Mouse (Mus musculus) T-helper 17 cell (primary cell): Measurements from ENCODE around the gene Stim2.

ENCODE experiments used
- in situ Hi-C, 2 experiments: fragments of 300-600 bp; cut with MboI, MseI; formaldehyde crosslinking; loops; 1 replicate in 1 of 2; 2 replicates in 1 of 2; pipeline ENCODE4 v1.15.1; 2025; ENCODE audit warnings: high pct_unique_total_duplicates in 2 of 2

Gene Stim2

DNA sequence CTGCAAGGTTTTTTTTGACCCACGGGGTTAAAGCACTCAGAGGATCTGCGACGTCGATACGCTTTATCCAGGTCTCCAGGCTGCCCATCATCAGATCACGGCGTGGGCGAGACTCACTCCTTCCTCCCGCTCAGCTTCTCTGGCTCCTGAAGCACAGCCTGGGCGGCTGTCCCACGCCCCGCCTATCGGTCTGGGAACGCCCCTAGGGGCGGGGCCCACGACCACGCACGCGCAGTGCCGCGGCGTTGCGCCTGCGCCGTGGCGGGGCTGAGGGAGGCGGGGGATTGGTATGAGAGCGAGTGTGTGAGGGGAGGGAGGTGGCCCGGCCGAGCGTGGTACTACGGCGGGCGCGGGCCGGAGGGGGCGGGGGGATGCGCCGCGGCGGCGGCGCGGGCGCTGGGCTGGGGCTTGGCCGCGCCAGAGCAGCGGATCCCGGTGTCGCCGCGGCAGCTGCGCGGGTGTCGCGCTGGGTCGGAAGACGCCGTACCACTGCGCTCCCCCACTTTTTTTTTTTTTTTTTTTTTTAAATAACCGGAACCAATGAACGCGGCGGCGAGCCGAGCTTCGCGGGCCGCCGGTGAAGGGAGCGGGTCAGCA is at the start of gene Stim2:
TSS of gene Stim2 (plus strand) at position 354 of the 597 bp plus-strand sequence.
- in situ Hi-C loops: loop anchor here (5.0 kb wide), 3 partner anchors 49 to 104 kb away; no protein-coding TSS in a partner anchor

DNA sequence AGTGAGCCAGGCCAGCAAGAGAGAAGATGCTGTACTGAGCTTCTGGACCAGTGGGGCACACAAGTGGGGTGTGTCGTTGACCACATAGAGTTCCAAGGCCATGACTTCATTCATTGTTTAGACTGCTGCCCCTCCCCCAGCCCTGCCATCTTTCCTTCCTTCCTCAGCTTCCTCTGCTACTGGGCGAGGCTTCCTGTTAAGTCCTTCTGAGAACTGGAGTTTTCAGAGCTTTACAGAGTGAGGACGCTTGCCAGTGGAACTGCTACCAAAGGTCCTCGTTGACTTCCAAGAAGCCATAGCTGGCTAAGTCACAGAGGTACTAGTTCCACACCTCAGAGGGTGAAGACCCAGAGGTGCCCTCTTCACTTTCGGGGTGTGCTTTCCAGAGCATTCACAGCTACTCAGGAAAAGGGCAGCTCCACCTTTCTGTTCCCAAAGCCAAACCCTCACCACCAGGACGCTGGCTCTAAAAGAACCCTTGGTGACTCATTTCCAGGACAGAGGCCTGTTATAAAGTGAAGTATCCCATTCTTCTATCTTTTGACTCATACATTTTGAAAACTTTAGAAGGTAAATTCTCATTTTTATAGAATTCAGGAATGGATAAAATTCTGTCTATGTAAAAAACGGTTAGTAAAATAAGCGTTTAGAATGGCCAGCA is 49.6 kb upstream of the Stim2 start:
- in situ Hi-C loops: no loop called here

DNA sequence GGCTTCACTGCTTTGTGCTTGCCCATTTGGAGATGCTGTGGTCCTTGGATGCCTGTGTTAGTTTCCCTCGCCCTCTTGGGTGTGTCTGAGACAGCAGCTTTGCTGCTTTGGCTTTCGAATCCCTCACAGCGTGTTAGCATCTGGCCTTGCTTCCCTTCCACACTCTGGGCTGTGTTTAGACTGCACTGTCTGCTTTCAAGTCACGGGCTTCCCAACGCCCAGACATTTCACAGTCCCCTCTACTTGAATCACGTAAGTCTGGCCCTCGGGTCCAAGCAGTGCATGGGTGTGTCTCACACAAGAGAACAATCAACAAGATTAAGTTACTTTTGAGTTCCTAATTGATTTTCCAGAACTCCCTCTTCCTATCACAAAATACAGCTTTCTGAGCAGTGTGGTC is 48.1 kb upstream of the Stim2 start:
- in situ Hi-C loops: loop anchor here in 1 of 2 experiments (10.0 kb wide), 1 partner anchor 1515 kb away; no protein-coding TSS in a partner anchor

DNA sequence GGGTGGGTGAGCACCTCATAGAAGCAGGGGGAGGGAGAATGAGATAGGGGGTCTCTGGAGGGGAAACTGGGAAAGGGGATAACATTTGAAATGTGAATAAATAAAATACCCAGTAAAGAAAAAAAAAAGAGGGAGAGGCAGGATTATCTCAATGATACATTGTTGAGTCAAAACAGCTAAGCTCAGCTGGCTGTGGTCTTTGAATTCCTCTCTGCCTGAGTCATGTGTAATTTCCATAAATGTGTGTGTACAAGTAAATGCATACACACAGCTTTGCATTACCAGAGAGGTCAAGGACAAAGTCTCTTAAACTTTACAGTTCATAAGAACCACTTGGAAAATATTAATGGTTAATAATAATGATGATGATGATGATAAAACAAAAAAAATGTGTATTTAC is 45.1 kb upstream of the Stim2 start:
- in situ Hi-C loops: loop anchor here in 1 of 2 experiments (10.0 kb wide), 1 partner anchor 1518 kb away; no protein-coding TSS in a partner anchor

DNA sequence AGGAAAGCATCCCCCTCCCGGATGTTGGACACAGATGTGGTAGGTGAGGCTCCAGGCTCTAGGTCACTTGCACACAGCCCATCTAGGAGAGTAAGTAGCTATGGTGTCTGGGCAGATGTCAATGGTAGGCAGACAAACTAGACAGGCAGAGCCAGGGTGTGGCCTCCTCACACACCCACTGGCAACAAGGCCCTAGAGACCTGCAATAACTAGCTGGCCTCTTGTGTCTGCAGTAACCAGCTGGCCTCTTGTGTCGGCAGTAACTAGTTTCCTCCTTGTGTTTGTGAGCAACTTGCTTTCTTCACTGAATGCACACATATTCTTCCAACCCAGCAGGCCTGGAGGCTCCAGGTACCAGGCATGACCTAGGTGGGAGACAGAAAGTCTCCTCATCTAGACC is 44.5 kb upstream of the Stim2 start:
- in situ Hi-C loops: loop anchor here in 1 of 2 experiments (10.0 kb wide), 1 partner anchor 1519 kb away; no protein-coding TSS in a partner anchor

DNA sequence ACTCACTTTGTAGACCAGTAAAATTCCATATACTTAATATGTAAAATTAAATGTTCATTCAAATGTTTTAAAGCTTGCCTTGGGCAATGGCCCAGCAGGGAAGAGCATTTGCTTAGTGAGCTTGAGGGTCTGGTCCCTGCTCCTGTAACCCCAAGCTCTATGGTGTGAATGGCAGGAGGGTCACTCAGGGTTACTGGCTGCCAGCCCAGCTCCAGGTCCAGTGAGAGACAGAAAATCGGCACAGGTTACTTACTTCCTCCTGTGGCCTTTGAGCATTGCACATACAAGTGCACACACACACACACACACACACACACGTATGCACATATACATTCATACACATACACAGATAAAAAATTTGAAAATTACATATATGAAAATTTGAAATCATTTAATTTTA is 42.3 kb upstream of the Stim2 start:
- in situ Hi-C loops: loop anchor here in 1 of 2 experiments (10.0 kb wide), 1 partner anchor 1521 kb away; no protein-coding TSS in a partner anchor

DNA sequence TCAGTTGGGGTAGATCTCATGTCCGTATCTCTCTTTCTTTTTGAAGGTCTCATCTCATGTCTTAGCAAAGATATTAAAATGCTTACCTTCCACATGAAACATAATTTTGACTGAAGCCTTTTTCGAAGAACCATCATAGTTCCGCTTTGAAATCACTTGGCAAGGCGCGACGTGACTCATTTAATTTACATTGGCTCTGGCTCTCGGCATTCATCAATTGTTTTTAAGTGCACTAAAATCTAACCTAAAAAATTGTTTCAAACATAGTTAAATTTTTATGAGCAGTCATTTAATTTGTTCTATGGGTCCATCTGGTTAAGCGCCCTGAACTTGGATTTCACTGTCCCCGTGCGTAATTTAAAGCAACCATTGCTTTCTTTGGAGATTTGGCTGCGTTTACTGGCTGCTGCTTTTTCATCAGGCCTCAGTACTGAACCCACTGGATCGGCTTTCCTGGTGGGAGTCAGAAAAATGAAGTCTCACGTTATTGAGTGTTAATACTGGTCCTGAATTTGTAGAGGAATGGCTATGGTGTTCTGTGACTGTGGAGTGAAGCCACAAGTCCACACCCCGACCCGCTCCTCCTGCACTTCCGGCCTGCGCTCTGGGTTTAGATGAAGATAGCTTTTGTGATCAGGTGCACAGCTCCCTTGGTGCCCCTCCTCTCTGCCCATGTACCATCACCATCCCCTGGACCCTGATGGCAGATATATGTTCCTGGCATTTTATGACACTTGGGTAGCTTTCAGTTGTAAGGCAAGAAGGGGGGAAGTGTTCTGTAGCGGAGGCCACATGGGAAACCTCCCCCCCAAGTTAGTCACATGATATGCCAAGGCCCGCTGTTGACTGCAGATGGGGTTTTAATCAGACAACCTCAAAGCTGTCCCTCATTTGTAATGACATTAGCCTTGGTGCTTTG is 41.6 kb upstream of the Stim2 start:
- in situ Hi-C loops: loop anchor here in 1 of 2 experiments (10.0 kb wide), 1 partner anchor 1522 kb away; no protein-coding TSS in a partner anchor

DNA sequence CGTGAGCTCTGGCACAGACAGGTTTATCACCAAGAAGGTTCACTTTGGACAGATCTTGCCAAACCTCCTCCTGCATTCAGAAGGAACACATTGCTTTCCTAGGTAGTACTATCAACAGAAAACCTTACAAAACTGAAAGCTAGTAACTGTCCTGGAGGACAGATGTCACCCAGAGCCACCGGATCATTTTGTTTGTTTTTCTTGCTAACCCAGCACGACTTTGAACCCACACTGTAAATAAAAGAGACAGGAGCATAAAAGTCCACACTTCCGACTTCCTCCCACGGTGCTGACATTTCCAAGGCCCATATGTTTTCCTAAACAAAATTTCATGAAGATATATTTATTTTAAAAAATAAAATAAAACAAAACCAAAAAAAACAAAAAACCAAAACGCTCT is 41.0 kb upstream of the Stim2 start:
- in situ Hi-C loops: loop anchor here in 1 of 2 experiments (10.0 kb wide), 1 partner anchor 1523 kb away; no protein-coding TSS in a partner anchor

DNA sequence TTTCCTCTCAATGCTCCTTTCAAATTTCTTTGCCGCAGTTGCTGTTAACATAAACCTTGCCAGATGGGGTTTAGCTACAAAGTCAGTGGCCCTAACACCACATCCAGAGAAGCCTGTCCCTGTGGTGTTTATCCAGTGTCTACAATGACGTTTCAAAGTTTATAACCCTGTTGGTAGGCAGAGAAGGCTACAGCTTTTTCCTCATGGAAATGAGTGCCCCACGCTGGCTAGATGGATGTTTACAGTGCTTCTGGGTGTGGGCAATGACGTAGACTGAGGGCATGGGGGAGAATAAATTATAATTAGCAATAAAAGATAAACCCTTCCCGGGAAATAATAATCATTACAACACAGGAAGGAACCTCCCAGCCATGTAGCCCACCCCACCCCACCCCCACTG is 37.1 kb upstream of the Stim2 start:
- in situ Hi-C loops: no loop called here

DNA sequence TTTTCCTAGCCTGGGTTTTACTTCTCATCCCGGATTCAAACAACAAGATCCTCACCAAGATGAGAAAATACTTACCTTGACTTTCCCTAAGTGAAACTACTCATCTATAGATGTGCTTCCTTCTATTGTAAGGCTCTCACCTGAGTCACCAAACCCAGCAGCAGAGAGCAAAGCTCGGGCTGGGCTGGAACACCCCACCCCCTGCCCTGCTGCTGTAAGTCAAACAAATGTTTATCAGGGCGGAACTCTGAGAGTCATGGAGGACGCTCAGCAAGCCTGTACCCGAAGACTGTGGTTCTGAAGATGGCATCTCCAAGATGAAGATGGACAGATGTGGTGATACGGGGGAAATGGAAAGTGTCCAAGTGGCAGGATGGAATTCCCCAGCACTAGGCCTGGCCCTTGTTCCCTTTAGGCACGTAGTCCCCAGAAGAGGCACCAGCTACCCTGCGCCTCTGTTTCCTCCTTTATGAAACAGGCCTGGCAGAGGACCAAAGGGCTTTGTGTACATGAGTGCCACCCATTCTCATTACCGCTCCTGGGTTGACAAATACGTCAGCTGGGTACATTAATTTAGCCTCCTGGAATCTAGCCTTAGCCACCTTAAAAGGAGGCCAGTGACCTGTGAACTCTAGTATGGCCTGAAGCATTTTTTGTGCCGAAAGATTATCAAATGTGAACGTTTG is 36.3 kb upstream of the Stim2 start:
- in situ Hi-C loops: no loop called here

DNA sequence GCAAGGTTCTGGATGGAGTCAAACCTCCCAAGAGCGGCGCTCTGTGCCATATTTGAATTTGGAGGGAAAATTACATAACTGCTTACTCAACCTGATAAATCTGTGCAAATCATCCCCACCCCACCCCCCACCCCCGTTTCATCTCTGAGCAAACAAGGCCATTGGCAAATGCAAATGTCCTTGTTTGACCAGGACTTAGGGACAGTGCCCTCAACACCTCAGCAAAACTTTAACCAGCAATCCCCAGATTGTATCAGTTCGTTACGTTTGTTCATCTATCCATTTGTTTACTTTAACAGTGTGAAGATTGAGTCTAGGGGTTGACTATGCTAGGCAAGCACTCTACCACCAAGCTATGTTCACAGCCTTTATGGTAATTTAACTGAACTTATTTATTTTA is 32.6 kb upstream of the Stim2 start:
- in situ Hi-C loops: no loop called here

DNA sequence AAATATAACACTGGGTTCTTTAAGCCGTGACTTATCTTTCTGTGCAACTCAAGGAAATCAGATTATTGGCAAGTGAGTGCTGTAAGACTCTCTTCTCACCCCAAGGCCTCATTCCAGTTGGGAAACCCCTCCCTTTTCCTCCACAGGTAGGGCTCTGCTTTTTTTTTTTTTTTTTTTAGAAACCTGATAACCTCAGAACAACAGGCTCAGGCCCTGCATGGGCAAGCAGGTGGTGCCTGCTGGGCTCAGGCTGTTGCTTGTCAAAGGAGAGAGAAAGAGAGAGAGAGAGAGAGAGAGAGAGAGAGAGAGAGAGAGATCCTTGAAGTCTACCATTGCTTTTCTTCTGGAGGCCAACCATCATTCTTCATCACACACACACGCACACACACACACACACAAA is 30.7 kb upstream of the Stim2 start:
- in situ Hi-C loops: no loop called here

DNA sequence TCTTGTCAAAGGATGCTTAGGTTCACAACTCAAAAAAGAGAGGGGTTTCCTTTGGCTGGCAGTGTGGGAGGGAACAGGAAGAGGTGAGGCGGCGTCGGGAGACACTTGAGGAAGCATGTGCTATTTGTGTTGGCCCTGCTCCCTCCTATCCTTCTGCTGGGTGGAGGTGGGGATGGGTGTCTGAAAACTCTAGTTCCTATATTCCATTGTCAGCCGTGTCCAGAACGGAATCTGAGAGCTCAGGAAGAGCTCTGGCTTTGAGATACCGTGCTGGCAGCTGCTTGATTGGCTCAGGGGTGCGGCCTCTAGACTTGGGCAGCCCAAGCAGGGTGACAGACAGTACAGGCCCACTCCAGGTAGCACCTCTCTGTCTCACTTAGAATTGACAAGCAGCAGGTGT is 28.1 kb upstream of the Stim2 start:
- in situ Hi-C loops: no loop called here

DNA sequence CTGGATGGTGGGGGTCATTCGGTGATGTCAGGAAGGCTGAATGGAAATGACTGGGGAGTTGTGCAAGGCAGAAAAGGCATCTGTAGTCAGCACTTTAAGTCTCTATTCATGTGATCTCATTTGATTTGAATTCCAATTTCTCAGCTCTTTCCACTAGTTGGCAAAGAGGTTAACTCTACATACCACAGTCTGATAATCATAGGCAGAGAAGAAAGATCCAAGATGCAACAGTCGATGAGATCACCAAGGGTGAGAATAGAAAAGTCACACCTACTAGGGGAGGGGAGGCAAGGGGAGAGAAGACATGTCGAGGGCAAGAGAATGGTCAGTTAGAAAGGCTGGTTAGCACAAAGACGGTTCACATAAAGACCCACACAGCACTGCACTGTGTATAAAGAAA is 27.1 kb upstream of the Stim2 start:
- in situ Hi-C loops: no loop called here

DNA sequence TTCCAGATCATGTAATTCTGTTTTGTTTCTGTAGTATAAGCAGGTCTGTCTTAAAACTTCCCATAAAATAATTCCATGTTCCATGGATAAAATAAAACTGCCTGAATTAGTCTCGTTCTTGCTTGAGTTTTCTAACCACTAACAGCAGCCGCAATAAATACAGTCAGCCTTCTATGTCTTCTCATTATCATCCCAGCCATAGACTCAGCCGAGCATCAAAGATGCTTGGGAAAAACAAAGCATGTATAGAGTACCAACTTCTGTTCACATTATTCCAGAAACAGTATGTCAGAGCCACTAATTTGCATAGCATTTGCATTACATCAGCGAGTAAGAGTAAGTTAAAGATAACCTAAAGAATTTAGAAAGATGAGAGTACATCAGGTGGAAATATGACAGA is 25.4 kb upstream of the Stim2 start:
- in situ Hi-C loops: no loop called here

DNA sequence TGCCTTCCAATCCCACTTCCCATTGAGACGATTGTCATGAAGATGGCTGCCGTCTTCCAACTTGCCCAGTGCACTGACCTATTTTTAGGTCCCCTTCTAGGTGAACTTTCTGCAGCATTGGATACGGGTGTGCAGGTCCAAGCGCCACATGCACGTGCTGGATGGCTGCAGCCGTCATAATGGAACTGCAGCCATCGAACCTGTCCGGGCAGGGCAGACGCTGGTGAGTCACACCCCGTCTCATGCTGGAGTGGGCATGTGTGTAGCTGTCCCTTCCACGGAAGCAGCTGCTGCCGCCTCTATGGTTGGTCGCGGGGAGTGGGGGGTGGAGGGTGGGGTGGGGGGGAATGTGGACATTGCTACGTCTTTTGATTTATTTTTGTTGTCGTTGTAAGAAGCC is 21.8 kb upstream of the Stim2 start:
- in situ Hi-C loops: no loop called here

DNA sequence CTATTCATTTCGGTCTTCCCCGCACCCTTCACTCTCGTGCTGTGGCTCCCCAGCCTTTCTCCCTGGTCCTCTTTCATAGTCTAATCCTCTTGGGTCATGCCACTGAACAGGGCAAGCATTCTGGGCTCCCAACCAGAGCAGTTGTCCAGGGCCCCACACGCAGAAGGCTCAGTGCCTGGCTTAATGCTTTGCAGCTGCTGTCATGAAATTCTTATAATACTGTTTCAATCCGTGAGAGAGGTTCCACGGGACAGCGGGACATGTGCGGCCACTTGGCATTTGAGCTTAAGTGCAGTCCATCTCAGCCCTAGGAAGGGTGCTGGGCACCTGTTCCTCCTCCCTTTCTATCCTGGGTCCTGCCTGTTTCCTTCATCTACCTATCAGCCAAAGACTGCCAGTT is 21.2 kb upstream of the Stim2 start:
- in situ Hi-C loops: no loop called here

DNA sequence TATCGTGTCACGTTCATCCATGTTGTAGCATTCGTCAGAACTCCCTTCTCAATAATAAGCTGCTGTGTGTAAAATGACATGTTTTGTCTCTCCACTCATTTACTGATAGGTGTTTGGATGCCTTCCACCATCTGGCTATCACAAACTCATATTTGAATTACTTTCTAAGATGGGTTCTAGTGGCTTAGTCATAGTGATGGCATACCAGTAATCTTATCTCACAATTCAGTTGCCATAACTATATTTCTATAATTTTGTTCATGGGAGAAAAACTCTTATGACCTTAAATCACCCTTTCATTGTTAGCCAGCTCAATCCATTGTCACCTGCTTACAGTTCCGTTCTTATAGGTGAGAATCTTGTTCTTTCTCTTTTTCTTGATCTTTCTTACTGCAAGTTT is 14.9 kb upstream of the Stim2 start:
- in situ Hi-C loops: no loop called here

DNA sequence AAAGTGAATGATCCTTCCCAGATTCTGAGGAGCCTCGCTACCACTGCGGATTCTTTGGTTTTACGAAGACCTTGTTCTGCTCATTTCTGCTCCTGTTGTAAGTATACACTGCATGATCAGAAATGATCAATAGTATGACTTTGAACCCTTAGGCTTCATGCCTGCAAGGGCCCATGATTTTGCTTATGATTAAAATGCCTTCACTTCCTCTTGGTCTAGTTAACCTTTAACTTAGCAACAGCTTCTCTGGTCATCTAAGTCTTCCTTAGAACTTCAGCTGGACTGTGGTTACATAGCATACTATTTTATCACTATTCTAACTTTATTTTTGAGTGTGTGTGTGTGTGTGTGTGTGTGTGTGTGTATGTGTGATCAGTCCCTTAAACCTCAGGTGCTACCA is 12.7 kb upstream of the Stim2 start:
- in situ Hi-C loops: no loop called here

DNA sequence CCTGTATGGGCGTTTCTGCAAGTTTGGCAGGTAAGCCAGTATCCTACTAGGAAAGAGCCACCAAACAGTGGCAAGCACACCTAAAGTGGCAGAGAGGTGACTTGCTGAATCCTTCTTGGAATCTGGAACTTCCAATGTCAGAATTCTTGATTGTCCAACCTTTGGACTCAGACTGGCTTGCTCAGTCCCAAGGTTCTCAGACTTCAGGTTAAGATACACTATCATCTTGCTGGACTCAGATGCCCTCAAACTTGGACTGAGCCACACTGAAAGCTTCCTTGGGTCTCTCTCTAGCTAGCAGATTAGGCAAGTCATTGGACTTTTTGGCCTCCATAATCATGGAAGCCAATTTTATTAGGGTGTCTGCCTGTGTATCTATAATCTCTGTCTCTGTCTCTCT is 10.8 kb upstream of the Stim2 start:
- in situ Hi-C loops: no loop called here

DNA sequence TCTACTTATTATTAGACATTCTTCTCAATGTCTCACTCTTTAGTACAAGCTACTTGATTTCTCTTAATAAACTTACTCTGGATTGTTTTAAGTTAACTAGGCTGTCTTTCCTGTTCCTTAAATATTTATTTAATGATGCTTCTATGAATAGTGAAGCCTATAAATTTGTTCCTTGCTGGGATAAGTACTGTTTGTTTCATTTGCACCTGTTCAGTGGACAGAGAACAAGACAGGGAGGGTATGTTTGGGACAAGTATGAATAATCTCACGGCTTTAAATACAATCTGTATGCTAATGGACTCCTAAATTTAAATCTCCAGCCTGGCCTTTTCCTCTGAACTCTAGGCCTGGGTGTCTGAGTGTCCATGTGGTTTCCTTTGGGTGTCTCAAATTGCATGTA is 10.2 kb upstream of the Stim2 start:
- in situ Hi-C loops: no loop called here
